Mouse (Mus musculus): ENCODE measurements around the gene Ddx52.
A peak's percentile ranks its signal among the peaks of the same experiment; 100 is the strongest.

Ddx52 gene

GRCm38 (mm10) chr11:83969040-83969439 is 27.2 kb downstream of the Ddx52 start:
- peak; percentile 1 for DNase-seq (ENCODE audit: low spot score)

- no peak for DNase-seq (ENCODE audit: low spot score)
Measured at GRCm38 (mm10) chr11:83974561-83975346, 32.9 kb downstream of the Ddx52 start.

- no peak for DNase-seq (ENCODE audit: low spot score)
Measured at GRCm38 (mm10) chr11:83975488-83975887, 33.6 kb downstream of the Ddx52 start.

- no peak for DNase-seq (ENCODE audit: low spot score)
Measured at GRCm38 (mm10) chr11:83976236-83976977, 34.5 kb downstream of the Ddx52 start.

GRCm38 (mm10) chr11:83977810-83978209 is 35.9 kb downstream of the Ddx52 start:
- no peak for DNase-seq (ENCODE audit: low spot score)

GRCm38 (mm10) chr11:83979992-83980391 is 38.1 kb downstream of the Ddx52 start:
- no peak for DNase-seq (ENCODE audit: low spot score)

- no peak for DNase-seq (ENCODE audit: low spot score)
Measured at GRCm38 (mm10) chr11:83981338-83981737, 39.5 kb downstream of the Ddx52 start.

- DNase-seq (ENCODE audit: low spot score): no peak
Measured at GRCm38 (mm10) chr11:83991701-83992100, 49.8 kb downstream of the Ddx52 start.

GRCm38 (mm10) chr11:83993428-83993827 is 51.6 kb downstream of the Ddx52 start:
- DNase-seq (ENCODE audit: low spot score): no peak

GRCm38 (mm10) chr11:83994481-83994880 is 52.6 kb downstream of the Ddx52 start:
- no peak for DNase-seq (ENCODE audit: low spot score)

GRCm38 (mm10) chr11:83995535-83995950 is 53.7 kb downstream of the Ddx52 start:
- no peak for DNase-seq (ENCODE audit: low spot score)

GRCm38 (mm10) chr11:83997171-83997868 is 55.5 kb downstream of the Ddx52 start:
- DNase-seq (ENCODE audit: low spot score): no peak

GRCm38 (mm10) chr11:83998993-83999392 is 57.1 kb downstream of the Ddx52 start:
- no peak for DNase-seq (ENCODE audit: low spot score)

- DNase-seq (ENCODE audit: low spot score): no peak
Measured at GRCm38 (mm10) chr11:83999411-83999915, 57.6 kb downstream of the Ddx52 start.

- DNase-seq (ENCODE audit: low spot score): no peak
Measured at GRCm38 (mm10) chr11:84001257-84001656, 59.4 kb downstream of the Ddx52 start.

GRCm38 (mm10) chr11:84003986-84004385 is 62.1 kb downstream of the Ddx52 start:
- no peak for DNase-seq (ENCODE audit: low spot score)

GRCm38 (mm10) chr11:84009001-84009400 is 67.1 kb downstream of the Ddx52 start:
- no peak for DNase-seq (ENCODE audit: low spot score)

- no peak for DNase-seq (ENCODE audit: low spot score)
Measured at GRCm38 (mm10) chr11:84010411-84010810, 68.5 kb downstream of the Ddx52 start.

- DNase-seq (ENCODE audit: low spot score): no peak
Measured at GRCm38 (mm10) chr11:84011050-84011449, 69.2 kb downstream of the Ddx52 start.

GRCm38 (mm10) chr11:84011576-84011975 is 69.7 kb downstream of the Ddx52 start:
- no peak for DNase-seq (ENCODE audit: low spot score)

All from T-cell, adult 2 months (primary cell).